ENCODE assay signal across 7 mouse cellular contexts in genomic region chr4:130307851-130308230, GRCm38 (mm10). TPM values are rescaled to one million over a fixed set of nuclear protein-coding genes. Genes with fewer than 3 reads are reported as not detected.
DNase-seq lines count a peak whose midpoint lies in the region; ATAC-seq and TF ChIP-seq lines count a peak whose summit lies in the region.

No protein-coding gene starts in this region.

- peak; percentile 46; the same call in 1 of the 2 replicates for ATAC-seq in limb, embryonic 13.5 days (ENCODE audit: low FRiP score, low read depth)
- peak; percentile 38; the same call in 1 of the 2 replicates for ATAC-seq in midbrain, embryonic 12.5 days (ENCODE audit: low FRiP score, low read depth)
- ATAC-seq in stomach, postnatal 0 days (ENCODE audit: low FRiP score, low TSS enrichment) = peak; percentile 67

- DNase-seq in adrenal gland, postnatal 25 days = peak; percentile 51
- DNase-seq in cerebellum, postnatal 14 days = peak; percentile 72 to 77
- DNase-seq in gastrocnemius, postnatal 14 days = peak; percentile 42
- peak; percentile 6 for DNase-seq in hindlimb bud, embryonic 11.5 days (ENCODE audit: extremely low spot score, low read depth, low spot score)
- peak; percentile 82 for DNase-seq in stomach, postnatal 0 days (ENCODE audit: low spot score)

- H3K27me3 ChIP-seq in limb, embryonic 13.5 days = peaks cover 76% of the 10 kb centered on the region
- H3K27me3 ChIP-seq in midbrain, embryonic 12.5 days = peaks cover 65% of the 10 kb centered on the region
- peaks cover 3% of the 10 kb centered on the region; the same call in 1 of the 2 replicates for H3K27me3 ChIP-seq in stomach, postnatal 0 days (ENCODE audit: control insufficient read depth, insufficient read depth, low read length)

- peak overlapping the region; percentile 57 for H3K4me3 ChIP-seq in limb, embryonic 13.5 days
- H3K4me3 ChIP-seq in midbrain, embryonic 12.5 days = peak overlapping the region; percentile 50
- peak overlapping the region; percentile 49 for H3K4me3 ChIP-seq in stomach, postnatal 0 days (ENCODE audit: low read depth, low read length)

- peaks cover 5% of the 10 kb centered on the region; the same call in 1 of the 2 replicates for H3K36me3 ChIP-seq in limb, embryonic 13.5 days
- 0 out of 2 replicates have a peak, but pooled peaks cover 3% of the 10 kb centered on the region for H3K36me3 ChIP-seq in midbrain, embryonic 12.5 days
- H3K36me3 ChIP-seq in stomach, postnatal 0 days (ENCODE audit: control insufficient read depth, insufficient read depth, low read length) = no peaks in the 10 kb centered on the region

- TF ChIP-seq CTCF in stomach, postnatal 0 days (IDR thresholded peaks at IDR 0.05; ENCODE audit: low read depth) = 0 out of 2 replicates have a peak, but pooled peaks have one; percentile 27

- TF ChIP-seq EP300 in stomach, postnatal 0 days (optimal IDR thresholded peaks at IDR 0.05) = no peak

- no peak overlapping the region for H3K27ac ChIP-seq in limb, embryonic 13.5 days
- H3K27ac ChIP-seq in midbrain, embryonic 12.5 days (replicated peaks) = no peak overlapping the region
- H3K27ac ChIP-seq in stomach, postnatal 0 days (replicated peaks) = 0 out of 2 replicates have a peak overlapping the region, but pooled peaks have one; percentile 35

- peak overlapping the region; percentile 97 for H3K4me2 ChIP-seq in limb, embryonic 13.5 days (replicated peaks)
- H3K4me2 ChIP-seq in midbrain, embryonic 12.5 days (replicated peaks) = peak overlapping the region; percentile 93
- peak overlapping the region; percentile 86 for H3K4me2 ChIP-seq in stomach, postnatal 0 days (replicated peaks; ENCODE audit: low read depth)

- H3K4me1 ChIP-seq in limb, embryonic 13.5 days = peaks cover 16% of the 10 kb centered on the region
- H3K4me1 ChIP-seq in midbrain, embryonic 12.5 days = peaks cover 22% of the 10 kb centered on the region; the same call in 1 of the 2 replicates
- H3K4me1 ChIP-seq in stomach, postnatal 0 days (replicated peaks; ENCODE audit: control insufficient read depth, insufficient read depth) = 0 out of 2 replicates have a peak, but pooled peaks cover 4% of the 10 kb centered on the region

- peak overlapping the region; percentile 61; the same call in 1 of the 2 replicates for H3K9ac ChIP-seq in limb, embryonic 13.5 days
- H3K9ac ChIP-seq in midbrain, embryonic 12.5 days (replicated peaks) = peak overlapping the region; percentile 63
- H3K9ac ChIP-seq in stomach, postnatal 0 days (ENCODE audit: low read length) = no peak overlapping the region

- intact Hi-C loops in gastrocnemius, postnatal 14 days (cut with DNase I; ENCODE audit: low total_unique reads) = no loop called here

- H3K9me3 ChIP-seq in limb, embryonic 13.5 days = no peaks in the 10 kb centered on the region
- H3K9me3 ChIP-seq in midbrain, embryonic 12.5 days = no peaks in the 10 kb centered on the region
- H3K9me3 ChIP-seq in stomach, postnatal 0 days (ENCODE audit: control insufficient read depth, low read length) = no peaks in the 10 kb centered on the region

- under 1% methylated on average over 23 of the region's 23 CpGs for WGBS in limb, embryonic 13.5 days
- under 1% methylated on average over 23 of the region's 23 CpGs for WGBS in midbrain, embryonic 12.5 days
- 1% methylated on average over 23 of the region's 23 CpGs for WGBS in stomach, postnatal 0 days

RNA-seq across cellular contexts. Expression of gene Fabp3, which starts 0.6 kb away (rescaled TPM):
- total RNA-seq in adrenal gland, postnatal 25 days (2021) = 44.7 and 45.0 TPM in 2 replicates
- total RNA-seq in gastrocnemius, postnatal 14 days (2021) = 1,000 to 10,000 TPM in 1 of 2 experiments, 100 to 1,000 TPM in 1; 662 to 1,168 TPM
- 24.3 and 27.4 TPM in 2 replicates for polyA plus RNA-seq in limb, embryonic 13.5 days (2015; fragmentation: Nextera tagmentation; extraction: Ambion mirVana)
- 28.9 and 31.8 TPM in 2 replicates for polyA plus RNA-seq in midbrain, embryonic 12.5 days (2016; fragmentation: Nextera tagmentation; extraction: Ambion mirVana)
- 74.2 and 83.8 TPM in 2 replicates for polyA plus RNA-seq in stomach, postnatal 0 days (2015; fragmentation: Nextera tagmentation; extraction: Ambion mirVana)

RNA-seq across cellular contexts. Expression of gene Gm10570, which starts 0.6 kb away (rescaled TPM):
- total RNA-seq in adrenal gland, postnatal 25 days (2021) = not detected in 2 replicates
- total RNA-seq in gastrocnemius, postnatal 14 days (2021) = not detected
- polyA plus RNA-seq in limb, embryonic 13.5 days (2015; fragmentation: Nextera tagmentation; extraction: Ambion mirVana) = not detected in 2 replicates
- 0.51 TPM in 1 of 2 replicates, not detected in the other for polyA plus RNA-seq in midbrain, embryonic 12.5 days (2016; fragmentation: Nextera tagmentation; extraction: Ambion mirVana)
- not detected in 2 replicates for polyA plus RNA-seq in stomach, postnatal 0 days (2015; fragmentation: Nextera tagmentation; extraction: Ambion mirVana)

RNA-seq across cellular contexts. Expression of gene Serinc2, which starts 28.8 kb away (rescaled TPM):
- 0.85 and 0.90 TPM in 2 replicates for total RNA-seq in adrenal gland, postnatal 25 days (2021)
- 10 to 100 TPM; 53.0 to 57.0 TPM for total RNA-seq in gastrocnemius, postnatal 14 days (2021)
- polyA plus RNA-seq in limb, embryonic 13.5 days (2015; fragmentation: Nextera tagmentation; extraction: Ambion mirVana) = 223 TPM in 2 replicates
- polyA plus RNA-seq in midbrain, embryonic 12.5 days (2016; fragmentation: Nextera tagmentation; extraction: Ambion mirVana) = 62.3 and 66.3 TPM in 2 replicates
- polyA plus RNA-seq in stomach, postnatal 0 days (2015; fragmentation: Nextera tagmentation; extraction: Ambion mirVana) = 137 and 142 TPM in 2 replicates

RNA-seq across cellular contexts. Expression of gene Zcchc17, which starts 51.9 kb away (rescaled TPM):
- total RNA-seq in adrenal gland, postnatal 25 days (2021) = 40.3 and 43.1 TPM in 2 replicates
- total RNA-seq in gastrocnemius, postnatal 14 days (2021) = 10 to 100 TPM; 41.5 to 44.0 TPM
- 87.1 and 87.4 TPM in 2 replicates for polyA plus RNA-seq in limb, embryonic 13.5 days (2015; fragmentation: Nextera tagmentation; extraction: Ambion mirVana)
- polyA plus RNA-seq in midbrain, embryonic 12.5 days (2016; fragmentation: Nextera tagmentation; extraction: Ambion mirVana) = 70.4 and 71.7 TPM in 2 replicates
- polyA plus RNA-seq in stomach, postnatal 0 days (2015; fragmentation: Nextera tagmentation; extraction: Ambion mirVana) = 44.8 and 50.4 TPM in 2 replicates

RNA-seq across cellular contexts. Expression of gene Snrnp40, which starts 52.1 kb away (rescaled TPM):
- total RNA-seq in adrenal gland, postnatal 25 days (2021) = 34.9 and 36.3 TPM in 2 replicates
- total RNA-seq in gastrocnemius, postnatal 14 days (2021) = 10 to 100 TPM; 15.7 to 20.7 TPM
- 167 and 173 TPM in 2 replicates for polyA plus RNA-seq in limb, embryonic 13.5 days (2015; fragmentation: Nextera tagmentation; extraction: Ambion mirVana)
- 182 and 183 TPM in 2 replicates for polyA plus RNA-seq in midbrain, embryonic 12.5 days (2016; fragmentation: Nextera tagmentation; extraction: Ambion mirVana)
- 61.6 and 62.9 TPM in 2 replicates for polyA plus RNA-seq in stomach, postnatal 0 days (2015; fragmentation: Nextera tagmentation; extraction: Ambion mirVana)

Comparison
In these comparisons a context has a peak if more than half of its experiments do, and no peak if none do; other contexts are left out.
1. DNase-seq: peak in every context shown above with its lines; median percentile 82 in stomach, postnatal 0 days; 74 in cerebellum, postnatal 14 days; 51 in adrenal gland, postnatal 25 days; 42 in gastrocnemius, postnatal 14 days; 6 in hindlimb bud, embryonic 11.5 days.